Mouse (Mus musculus): ENCODE measurements around the gene Rfk. TPM values are rescaled to one million over a fixed set of nuclear protein-coding genes. Genes with fewer than 3 reads are reported as not detected.
A peak's percentile ranks its signal among the peaks of the same experiment; 100 is the strongest.

Gene Rfk
- polyA plus RNA-seq, 1 experiment from 2014 or later, result 76.8 TPM

- WGBS, result 79% methylated on average over 14 of the region's 14 CpGs
- no peaks in the 10 kb centered on the region for H3K36me3 ChIP-seq
- no peak overlapping the region for H3K4me2 ChIP-seq
- H3K9me3 ChIP-seq (replicated peaks), result no peaks in the 10 kb centered on the region
- peaks cover 16% of the 10 kb centered on the region for H3K4me1 ChIP-seq
- H3K27ac ChIP-seq, result no peak overlapping the region
- peaks cover 6% of the 10 kb centered on the region; the same call in 1 of the 2 replicates for H3K27me3 ChIP-seq
- no peak overlapping the region for H3K4me3 ChIP-seq (replicated peaks)
- ATAC-seq (replicated peaks; ENCODE audit: low FRiP score), result no peak
- H3K9ac ChIP-seq, result no peak overlapping the region
These were observed 34.4 kb upstream of the Rfk start for GRCm38 (mm10) chr19:17359315-17359890.

GRCm38 (mm10) chr19:17361181-17361580 lies 32.7 kb upstream of the Rfk start:
- no peak overlapping the region for H3K4me2 ChIP-seq
- no peak overlapping the region for H3K4me3 ChIP-seq (replicated peaks)
- no peaks in the 10 kb centered on the region for H3K9me3 ChIP-seq (replicated peaks)
- H3K27ac ChIP-seq, result no peak overlapping the region
- H3K4me1 ChIP-seq, result peaks cover 7% of the 10 kb centered on the region; the same call in 1 of the 2 replicates
- no peak overlapping the region for H3K9ac ChIP-seq
- ATAC-seq (replicated peaks; ENCODE audit: low FRiP score), result no peak
- no peaks in the 10 kb centered on the region for H3K27me3 ChIP-seq
- no peaks in the 10 kb centered on the region for H3K36me3 ChIP-seq
- 91% methylated on average over 2 of the region's 2 CpGs for WGBS

- no peak overlapping the region for H3K4me2 ChIP-seq
- H3K9me3 ChIP-seq (replicated peaks), result no peaks in the 10 kb centered on the region
- no peak overlapping the region for H3K9ac ChIP-seq
- no peak overlapping the region for H3K27ac ChIP-seq
- no peaks in the 10 kb centered on the region for H3K4me1 ChIP-seq
- H3K27me3 ChIP-seq, result no peaks in the 10 kb centered on the region
- H3K4me3 ChIP-seq (replicated peaks), result no peak overlapping the region
- no peak for ATAC-seq (replicated peaks; ENCODE audit: low FRiP score)
- no peaks in the 10 kb centered on the region for H3K36me3 ChIP-seq
- WGBS, result 44% methylated on average over 3 of the region's 3 CpGs
These were observed 29.1 kb upstream of the Rfk start for GRCm38 (mm10) chr19:17364741-17365140.

GRCm38 (mm10) chr19:17366364-17367090 lies 27.3 kb upstream of the Rfk start:
- Histone ChIP-seq H3K27me3 (no peaks in the 10 kb centered on the region), H3K4me2 (no peak overlapping the region), H3K9ac (no peak overlapping the region), H3K27ac (no peak overlapping the region), H3K9me3 (replicated peaks) (no peaks in the 10 kb centered on the region), H3K36me3 (no peaks in the 10 kb centered on the region), H3K4me3 (replicated peaks) (no peak overlapping the region), H3K4me1 (no peaks in the 10 kb centered on the region)
- no peak for ATAC-seq (replicated peaks; ENCODE audit: low FRiP score)
- 90% methylated on average over 8 of the region's 8 CpGs for WGBS

GRCm38 (mm10) chr19:17368557-17368956 lies 25.3 kb upstream of the Rfk start:
- ATAC-seq (replicated peaks; ENCODE audit: low FRiP score), result no peak
- H3K27me3 ChIP-seq, result no peaks in the 10 kb centered on the region

GRCm38 (mm10) chr19:17369581-17369980 lies 24.3 kb upstream of the Rfk start:
- no peaks in the 10 kb centered on the region for H3K9me3 ChIP-seq (replicated peaks)
- no peak for ATAC-seq (replicated peaks; ENCODE audit: low FRiP score)

More at GRCm38 (mm10) chr19:17368557-17368956, 25.3 kb upstream of the Rfk start:
- Histone ChIP-seq H3K9me3 (replicated peaks) (no peaks in the 10 kb centered on the region), H3K27ac (no peak overlapping the region), H3K9ac (no peak overlapping the region), H3K4me2 (no peak overlapping the region), H3K4me3 (replicated peaks) (no peak overlapping the region), H3K4me1 (no peaks in the 10 kb centered on the region), H3K36me3 (no peaks in the 10 kb centered on the region)
- 90% methylated on average over 9 of the region's 9 CpGs for WGBS

GRCm38 (mm10) chr19:17372701-17373100 lies 21.1 kb upstream of the Rfk start, which contains the start of gene Gcnt1:
TSS of gene Gcnt1 (minus strand) at chr19:17372844.
- no peaks in the 10 kb centered on the region for H3K36me3 ChIP-seq
- WGBS, result 69% methylated on average over 3 of the region's 3 CpGs
- no peaks in the 10 kb centered on the region for H3K9me3 ChIP-seq (replicated peaks)
- H3K27me3 ChIP-seq, result no peaks in the 10 kb centered on the region
- no peak; the same call in 1 of the 2 replicates for ATAC-seq (replicated peaks; ENCODE audit: low FRiP score)
- peak within 1 kb of the TSS; percentile 60; the same call in 1 of the 2 replicates for H3K27ac ChIP-seq
- H3K4me3 ChIP-seq (replicated peaks), result no peak within 1 kb of the TSS
- no peak within 1 kb of the TSS for H3K4me2 ChIP-seq
- H3K4me1 ChIP-seq, result no peaks in the 10 kb centered on the region
- H3K9ac ChIP-seq, result no peak within 1 kb of the TSS

More at GRCm38 (mm10) chr19:17369581-17369980, 24.3 kb upstream of the Rfk start:
- no peaks in the 10 kb centered on the region for H3K36me3 ChIP-seq
- 55% methylated on average over 7 of the region's 7 CpGs for WGBS
- H3K4me2 ChIP-seq, result no peak overlapping the region
- H3K4me3 ChIP-seq (replicated peaks), result no peak overlapping the region
- H3K27ac ChIP-seq, result no peak overlapping the region
- no peaks in the 10 kb centered on the region for H3K4me1 ChIP-seq
- no peak overlapping the region for H3K9ac ChIP-seq
- H3K27me3 ChIP-seq, result no peaks in the 10 kb centered on the region

GRCm38 (mm10) chr19:17378845-17379244 lies 15.0 kb upstream of the Rfk start:
- no peaks in the 10 kb centered on the region for H3K36me3 ChIP-seq
- H3K27ac ChIP-seq, result no peak overlapping the region
- H3K4me1 ChIP-seq, result no peaks in the 10 kb centered on the region
- H3K4me2 ChIP-seq, result no peak overlapping the region
- no peak overlapping the region for H3K9ac ChIP-seq
- no peak overlapping the region for H3K4me3 ChIP-seq (replicated peaks)
- ATAC-seq (replicated peaks; ENCODE audit: low FRiP score), result no peak
- H3K9me3 ChIP-seq (replicated peaks), result no peaks in the 10 kb centered on the region
- H3K27me3 ChIP-seq, result no peaks in the 10 kb centered on the region

GRCm38 (mm10) chr19:17380549-17380948 lies 13.3 kb upstream of the Rfk start:
- no peak overlapping the region for H3K4me3 ChIP-seq (replicated peaks)
- no peak overlapping the region for H3K27ac ChIP-seq
- ATAC-seq (replicated peaks; ENCODE audit: low FRiP score), result no peak
- 61% methylated on average over 7 of the region's 7 CpGs for WGBS
- no peaks in the 10 kb centered on the region for H3K27me3 ChIP-seq
- H3K4me1 ChIP-seq, result no peaks in the 10 kb centered on the region
- H3K9ac ChIP-seq, result no peak overlapping the region
- H3K4me2 ChIP-seq, result no peak overlapping the region
- H3K9me3 ChIP-seq (replicated peaks), result no peaks in the 10 kb centered on the region
- no peaks in the 10 kb centered on the region for H3K36me3 ChIP-seq

- Histone ChIP-seq H3K9ac (no peak overlapping the region), H3K9me3 (replicated peaks) (no peaks in the 10 kb centered on the region), H3K27me3 (no peaks in the 10 kb centered on the region), H3K27ac (no peak overlapping the region), H3K36me3 (no peaks in the 10 kb centered on the region), H3K4me2 (no peak overlapping the region), H3K4me1 (no peaks in the 10 kb centered on the region), H3K4me3 (replicated peaks) (no peak overlapping the region)
- ATAC-seq (replicated peaks; ENCODE audit: low FRiP score), result no peak
- 81% methylated on average over 6 of the region's 6 CpGs for WGBS
These were observed 10.9 kb upstream of the Rfk start for GRCm38 (mm10) chr19:17382807-17383397.

GRCm38 (mm10) chr19:17385022-17385421 lies 8.8 kb upstream of the Rfk start:
- H3K27me3 ChIP-seq, result no peaks in the 10 kb centered on the region
- no peak overlapping the region for H3K27ac ChIP-seq
- no peaks in the 10 kb centered on the region for H3K9me3 ChIP-seq (replicated peaks)
- H3K9ac ChIP-seq, result no peak overlapping the region
- H3K4me3 ChIP-seq (replicated peaks), result no peak overlapping the region
- no peaks in the 10 kb centered on the region for H3K36me3 ChIP-seq
- no peak for ATAC-seq (replicated peaks; ENCODE audit: low FRiP score)
- WGBS, result 94% methylated on average over 4 of the region's 4 CpGs
- no peaks in the 10 kb centered on the region for H3K4me1 ChIP-seq
- no peak overlapping the region for H3K4me2 ChIP-seq

- H3K9me3 ChIP-seq (replicated peaks), result no peaks in the 10 kb centered on the region
- no peak overlapping the region for H3K9ac ChIP-seq
- no peak for ATAC-seq (replicated peaks; ENCODE audit: low FRiP score)
- H3K27me3 ChIP-seq, result no peaks in the 10 kb centered on the region
- no peak overlapping the region for H3K4me2 ChIP-seq
- no peak overlapping the region for H3K27ac ChIP-seq
- 50% methylated on average over 1 of the region's 1 CpGs for WGBS
- no peaks in the 10 kb centered on the region for H3K36me3 ChIP-seq
- no peak overlapping the region for H3K4me3 ChIP-seq (replicated peaks)
- H3K4me1 ChIP-seq, result no peaks in the 10 kb centered on the region
These were observed 8.4 kb upstream of the Rfk start for GRCm38 (mm10) chr19:17385426-17385825.
